Mouse (Mus musculus): ENCODE data around the gene Vamp9. TPM values are rescaled to one million over a fixed set of nuclear protein-coding genes. Genes with fewer than 3 reads are reported as not detected.

Vamp9 gene
- total and polyA plus RNA-seq, 3 experiments: 0.36 TPM; not detected in 2

DNA sequence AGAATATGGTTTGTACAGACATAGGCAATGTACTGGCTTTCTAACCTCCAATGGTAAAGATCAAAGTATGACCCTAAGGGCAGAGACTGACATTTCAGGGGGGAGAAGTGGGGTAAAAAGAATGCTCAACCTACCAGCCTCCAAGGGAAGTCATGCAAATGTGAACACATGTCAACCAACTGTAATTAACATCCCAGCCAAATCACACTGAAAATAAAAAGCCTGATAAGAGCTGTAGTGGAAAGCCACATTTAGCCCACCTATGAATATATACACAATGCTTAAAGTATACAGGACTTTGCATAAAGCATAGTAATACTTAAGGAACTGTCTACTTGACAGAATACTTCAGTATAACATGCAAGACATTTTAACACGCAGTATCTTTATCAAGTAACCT is 69.7 kb downstream of the Vamp9 start:
- intact Hi-C loops (cut with DNase I): loop anchor here (5.0 kb wide), 2 partner anchors 68 to 542 kb away; partner anchors contain the start of genes Cops4 and Vamp9
- peak overlapping the region; percentile 94 for H3K4me3 ChIP-seq
- DNase-seq: no peak
- WGBS: 18% methylated on average over 1 of the region's 1 CpGs
- H3K36me3 ChIP-seq (ENCODE audit: control insufficient read depth, insufficient read depth, low read length): peaks cover 41% of the 10 kb centered on the region
- no peak overlapping the region for H3K9ac ChIP-seq (ENCODE audit: low read depth, low read length)
- TF ChIP-seq CTCF (IDR thresholded peaks at IDR 0.05): no peak
- no peak for TF ChIP-seq POLR2A (IDR thresholded peaks at IDR 0.05; ENCODE audit: insufficient read depth, low read depth, low read length)
- H3K79me2 ChIP-seq (replicated peaks; ENCODE audit: control insufficient read depth, insufficient read depth, low read length): no peaks in the 10 kb centered on the region; the same call in 1 of the 2 replicates
- peaks cover 9% of the 10 kb centered on the region for H3K4me1 ChIP-seq (ENCODE audit: control insufficient read depth, insufficient read depth, low read length)
- no peaks in the 10 kb centered on the region for H3K27me3 ChIP-seq (ENCODE audit: control insufficient read depth, insufficient read depth, low read length)
- no peak overlapping the region for H3K27ac ChIP-seq

DNA sequence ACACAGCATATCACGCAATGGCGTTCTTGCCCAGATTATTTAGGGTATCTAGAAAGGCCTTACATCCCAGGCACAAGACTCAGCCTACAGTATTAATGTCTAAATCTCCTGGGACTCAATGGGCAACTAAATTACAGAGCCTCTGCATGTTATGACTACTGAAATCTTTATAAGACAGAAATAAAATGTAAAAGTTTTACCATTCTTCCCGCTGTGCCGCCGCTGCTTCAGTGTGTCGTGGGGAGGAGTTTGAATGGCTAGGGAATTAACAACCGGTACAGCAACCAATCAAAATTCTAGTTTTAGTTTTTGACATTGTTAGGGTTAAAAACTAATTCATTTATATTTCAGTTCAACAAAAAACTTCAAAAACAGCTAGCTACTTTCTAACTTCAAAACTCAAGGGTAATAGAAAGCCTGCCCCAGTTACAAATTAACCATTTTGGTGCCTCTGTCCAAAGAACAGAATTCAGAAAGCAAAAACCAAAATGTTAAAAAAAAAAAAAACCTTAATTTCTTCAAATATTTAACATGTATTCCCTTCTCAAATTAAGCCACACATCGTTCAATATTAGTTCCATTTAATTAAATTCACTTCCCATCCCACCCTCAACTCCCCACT is 70.4 kb downstream of the Vamp9 start:
- no peak for TF ChIP-seq CTCF (IDR thresholded peaks at IDR 0.05)
- TF ChIP-seq POLR2A (IDR thresholded peaks at IDR 0.05; ENCODE audit: insufficient read depth, low read depth, low read length): no peak
- no peak for TF ChIP-seq EP300 (IDR thresholded peaks at IDR 0.05; ENCODE audit: insufficient read depth, low read depth, low read length)
- Histone ChIP-seq H3K27ac (no peak overlapping the region; the same call in 1 of the 2 replicates), H3K4me1 (ENCODE audit: control insufficient read depth, insufficient read depth, low read length) (peaks cover 9% of the 10 kb centered on the region), H3K9ac (ENCODE audit: low read depth, low read length) (no peak overlapping the region), H3K4me3 (peak overlapping the region; percentile 94), H3K36me3 (ENCODE audit: control insufficient read depth, insufficient read depth, low read length) (peaks cover 39% of the 10 kb centered on the region), H3K79me2 (replicated peaks; ENCODE audit: control insufficient read depth, insufficient read depth, low read length) (no peaks in the 10 kb centered on the region; the same call in 1 of the 2 replicates), H3K27me3 (ENCODE audit: control insufficient read depth, insufficient read depth, low read length) (no peaks in the 10 kb centered on the region)
- intact Hi-C loops (cut with DNase I): loop anchor here (5.0 kb wide), 2 partner anchors 69 to 541 kb away; partner anchors contain the start of genes Cops4 and Vamp9
- no peak for DNase-seq
- 2% methylated on average over 8 of the region's 8 CpGs for WGBS

DNA sequence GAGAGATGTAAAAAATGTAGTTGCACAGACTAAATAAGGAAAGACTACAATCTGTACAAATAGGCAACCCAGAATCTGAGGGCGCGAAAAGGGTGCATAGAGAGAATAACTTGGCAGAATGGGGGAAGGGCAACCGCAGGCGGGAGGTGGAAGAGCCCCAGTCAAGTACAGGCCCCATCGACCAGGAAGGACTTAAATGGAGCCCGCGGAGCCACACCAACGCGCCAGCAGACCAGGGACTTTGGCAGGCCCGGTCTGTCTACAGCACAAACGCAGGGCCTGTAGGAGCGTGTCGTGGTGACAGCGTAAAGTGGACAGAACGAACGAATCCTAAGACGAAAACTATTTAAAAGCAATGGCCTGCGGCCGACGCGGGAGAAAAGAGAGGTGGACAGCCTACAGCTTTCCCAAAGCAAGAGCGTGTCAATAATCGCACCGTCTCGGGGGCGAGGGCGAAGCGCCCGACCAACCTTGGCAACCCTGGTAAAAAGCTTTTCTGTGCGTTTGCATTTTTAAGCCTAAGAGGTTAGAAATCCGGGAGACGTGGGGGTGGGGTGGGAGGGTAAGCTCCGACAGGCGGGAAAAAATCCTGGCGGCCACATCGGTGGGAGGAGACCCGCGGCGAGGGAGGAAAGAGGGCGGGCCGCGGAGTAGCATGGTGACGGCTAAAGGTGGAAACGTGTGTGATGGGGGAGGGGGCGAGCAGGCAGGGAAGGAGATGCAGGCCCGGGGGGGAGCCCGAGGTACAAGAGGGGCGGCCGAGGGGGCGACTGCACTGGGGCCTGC is 71.7 kb downstream of the Vamp9 start:
- Histone ChIP-seq H3K27ac (peak overlapping the region; percentile 96), H3K27me3 (ENCODE audit: control insufficient read depth, insufficient read depth, low read length) (no peaks in the 10 kb centered on the region), H3K79me2 (replicated peaks; ENCODE audit: control insufficient read depth, insufficient read depth, low read length) (no peaks in the 10 kb centered on the region; the same call in 1 of the 2 replicates), H3K9ac (ENCODE audit: low read depth, low read length) (peak overlapping the region; percentile 100), H3K4me3 (peak overlapping the region; percentile 94), H3K4me1 (ENCODE audit: control insufficient read depth, insufficient read depth, low read length) (peaks cover 9% of the 10 kb centered on the region), H3K36me3 (ENCODE audit: control insufficient read depth, insufficient read depth, low read length) (peaks cover 35% of the 10 kb centered on the region)
- intact Hi-C loops (cut with DNase I): loop anchor here (1.0 to 5.0 kb wide), 4 partner anchors 62 to 540 kb away; partner anchors contain the start of genes Cops4, Enoph1, Hnrnpdl and Sec31a
- DNase-seq: peak; percentile 86
- TF ChIP-seq POLR2A (IDR thresholded peaks at IDR 0.05; ENCODE audit: insufficient read depth, low read depth, low read length) (no peak), EP300 (IDR thresholded peaks at IDR 0.05; ENCODE audit: insufficient read depth, low read depth, low read length) (no peak), CTCF (IDR thresholded peaks at IDR 0.05) (no peak)
- under 1% methylated on average over 46 of the region's 50 CpGs for WGBS

DNA sequence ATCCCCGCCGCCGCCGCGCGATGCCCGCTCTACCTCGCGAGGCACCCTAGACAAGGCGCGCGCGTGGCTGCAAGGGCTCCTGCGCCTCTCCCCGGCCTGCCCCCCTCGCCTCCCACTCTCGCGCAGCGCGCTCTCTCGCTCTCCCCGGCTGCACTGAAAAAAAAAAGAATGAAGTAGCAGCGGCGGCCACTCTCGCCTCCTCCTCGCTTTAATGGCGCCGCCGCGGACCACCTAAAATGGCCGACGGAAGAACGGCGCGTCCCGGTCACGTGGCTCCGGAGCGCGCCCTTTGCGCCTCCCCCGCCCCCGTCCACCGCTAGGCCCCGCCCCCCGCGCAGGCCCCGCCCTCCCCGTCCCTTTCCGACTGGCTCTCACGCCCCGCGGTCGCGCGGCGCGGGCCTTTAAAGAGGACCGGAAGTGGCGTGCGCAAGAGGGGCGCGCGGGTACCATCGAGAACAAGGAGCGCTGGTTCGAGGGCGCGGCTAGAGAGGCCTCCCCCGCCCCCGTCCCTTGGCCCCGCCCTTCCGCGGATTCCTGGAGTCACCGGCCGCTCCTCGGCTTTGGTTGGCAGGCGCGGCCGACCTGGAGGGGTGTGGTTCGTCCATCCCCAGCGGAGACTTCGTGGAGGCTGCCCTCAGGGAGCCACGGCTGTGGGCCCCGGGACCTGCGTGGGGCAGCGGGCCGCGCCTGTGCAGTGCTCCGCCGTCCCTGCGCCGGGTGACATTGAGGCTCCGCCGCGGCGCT is 72.8 kb downstream of the Vamp9 start, which contains the start of the genes Hnrnpd and 4930524J08Rik:
Gene Hnrnpd (minus strand): TSS at position 240 of the 744 bp plus-strand sequence.
Gene 4930524J08Rik (plus strand): TSS at position 363 of the 744 bp plus-strand sequence.
- TF ChIP-seq POLR2A (IDR thresholded peaks at IDR 0.05; ENCODE audit: insufficient read depth, low read depth, low read length) (peak; percentile 79), CTCF (IDR thresholded peaks at IDR 0.05) (no peak), EP300 (IDR thresholded peaks at IDR 0.05; ENCODE audit: insufficient read depth, low read depth, low read length) (peak; percentile 9; the same call in 1 of the 2 replicates)
- H3K4me3 ChIP-seq: peak within 1 kb of the TSS; percentile 94
- WGBS: 2% methylated on average over 84 of the region's 97 CpGs
- intact Hi-C loops (cut with DNase I): loop anchor here (1.0 to 5.0 kb wide), 4 partner anchors 60 to 538 kb away; partner anchors contain the start of genes Cops4, Enoph1, Hnrnpdl and Sec31a
- H3K36me3 ChIP-seq (ENCODE audit: control insufficient read depth, insufficient read depth, low read length): peaks cover 24% of the 10 kb centered on the region
- H3K79me2 ChIP-seq (replicated peaks; ENCODE audit: control insufficient read depth, insufficient read depth, low read length): no peaks in the 10 kb centered on the region; the same call in 1 of the 2 replicates
- H3K4me1 ChIP-seq (ENCODE audit: control insufficient read depth, insufficient read depth, low read length): peaks cover 4% of the 10 kb centered on the region
- peak within 1 kb of the TSS; percentile 96 for H3K27ac ChIP-seq
- peak within 1 kb of the TSS; percentile 100 for H3K9ac ChIP-seq (ENCODE audit: low read depth, low read length)
- peak; percentile 91 to 97 for DNase-seq
- H3K27me3 ChIP-seq (ENCODE audit: control insufficient read depth, insufficient read depth, low read length): no peaks in the 10 kb centered on the region

DNA sequence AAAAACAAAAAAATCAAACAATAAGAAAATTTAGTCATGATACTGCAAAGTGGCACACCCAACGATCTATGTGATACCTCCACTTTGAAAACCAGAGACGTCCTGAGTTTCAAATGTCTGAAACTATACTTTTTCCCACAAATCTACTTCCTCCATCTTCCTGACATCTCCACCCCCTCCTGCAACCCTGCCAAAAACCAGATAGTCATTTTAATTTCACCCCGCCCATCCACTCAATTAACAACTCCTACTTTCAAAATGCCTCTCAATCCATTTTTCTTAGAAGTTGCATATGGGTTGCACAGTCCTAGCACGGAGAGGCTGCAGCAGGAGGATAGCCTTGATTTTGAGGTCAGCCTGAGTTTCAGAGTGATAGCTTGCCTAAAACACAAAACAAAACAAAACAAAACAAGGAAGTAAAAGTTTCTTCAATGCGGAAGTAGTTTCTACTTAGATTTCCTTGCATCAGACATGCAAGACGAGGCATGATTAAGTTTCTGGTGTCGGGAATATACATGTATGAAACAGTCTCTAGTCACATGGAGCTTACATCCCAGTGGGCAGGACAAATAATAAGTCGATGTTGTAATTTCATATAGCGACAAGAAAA is 77.5 kb downstream of the Vamp9 start:
- Histone ChIP-seq H3K4me1 (ENCODE audit: control insufficient read depth, insufficient read depth, low read length) (no peaks in the 10 kb centered on the region; the same call in 1 of the 2 replicates), H3K36me3 (ENCODE audit: control insufficient read depth, insufficient read depth, low read length) (no peaks in the 10 kb centered on the region; the same call in 1 of the 2 replicates), H3K27me3 (ENCODE audit: control insufficient read depth, insufficient read depth, low read length) (no peaks in the 10 kb centered on the region), H3K79me2 (replicated peaks; ENCODE audit: control insufficient read depth, insufficient read depth, low read length) (no peaks in the 10 kb centered on the region), H3K4me3 (no peak overlapping the region), H3K9ac (ENCODE audit: low read depth, low read length) (no peak overlapping the region), H3K27ac (no peak overlapping the region)
- DNase-seq: no peak
- TF ChIP-seq CTCF (IDR thresholded peaks at IDR 0.05) (no peak), POLR2A (IDR thresholded peaks at IDR 0.05; ENCODE audit: insufficient read depth, low read depth, low read length) (no peak), EP300 (IDR thresholded peaks at IDR 0.05; ENCODE audit: insufficient read depth, low read depth, low read length) (no peak)
- intact Hi-C loops (cut with DNase I): no loop called here
- 78% methylated on average over 9 of the region's 9 CpGs for WGBS
